Mouse (Mus musculus): ENCODE results near the gene Ythdf2. TPM values are rescaled to one million over a fixed set of nuclear protein-coding genes. Genes with fewer than 3 reads are reported as not detected.

Ythdf2 gene
- polyA plus RNA-seq, 1 experiment from 2014 or later, result 155 TPM

DNA sequence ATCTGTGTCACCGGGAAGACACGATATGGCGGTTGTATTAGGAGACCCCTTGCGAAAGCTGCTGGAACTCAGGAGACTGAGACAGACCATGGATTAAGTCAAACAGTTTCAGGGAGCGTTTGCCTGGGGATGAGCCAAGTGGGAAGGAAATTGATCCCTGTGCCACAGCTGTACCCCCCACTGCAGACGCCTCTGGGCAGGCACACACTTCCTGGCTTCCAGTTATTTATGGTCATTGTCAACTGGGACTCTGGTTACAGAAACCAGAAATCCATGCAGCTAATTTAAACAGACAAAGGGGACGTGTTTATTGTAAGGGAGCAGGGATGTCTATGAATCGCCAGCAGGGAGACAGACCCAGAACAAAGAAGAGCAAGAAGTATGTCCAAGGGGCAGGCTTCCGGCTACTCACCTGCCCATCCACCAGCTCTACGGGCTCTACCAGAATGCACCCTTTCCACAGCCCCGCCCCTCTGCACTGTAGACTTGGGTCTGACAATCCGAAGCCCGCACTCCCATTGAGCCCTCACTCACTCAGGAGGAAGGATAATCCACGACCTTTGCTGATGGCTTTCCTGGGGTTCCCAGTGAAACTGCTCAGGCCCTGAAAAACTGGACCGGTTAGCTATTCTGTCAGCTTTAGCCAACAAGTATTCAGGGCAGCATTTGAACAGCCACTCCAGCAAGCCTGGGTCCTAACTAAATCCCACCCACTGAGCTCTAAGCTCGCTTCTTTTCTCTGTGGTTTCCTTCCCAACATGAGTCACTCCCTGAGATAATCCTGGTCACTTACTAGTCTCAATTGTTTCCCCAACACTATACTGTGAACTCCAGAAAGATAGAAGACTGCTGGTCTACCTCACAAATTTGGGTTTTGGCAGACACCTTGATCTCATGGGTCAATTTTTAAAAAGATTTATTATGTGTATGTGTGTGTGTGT, 45.5 kb downstream of the Ythdf2 start:
- WGBS, result 64% methylated on average over 16 of the region's 16 CpGs

DNA sequence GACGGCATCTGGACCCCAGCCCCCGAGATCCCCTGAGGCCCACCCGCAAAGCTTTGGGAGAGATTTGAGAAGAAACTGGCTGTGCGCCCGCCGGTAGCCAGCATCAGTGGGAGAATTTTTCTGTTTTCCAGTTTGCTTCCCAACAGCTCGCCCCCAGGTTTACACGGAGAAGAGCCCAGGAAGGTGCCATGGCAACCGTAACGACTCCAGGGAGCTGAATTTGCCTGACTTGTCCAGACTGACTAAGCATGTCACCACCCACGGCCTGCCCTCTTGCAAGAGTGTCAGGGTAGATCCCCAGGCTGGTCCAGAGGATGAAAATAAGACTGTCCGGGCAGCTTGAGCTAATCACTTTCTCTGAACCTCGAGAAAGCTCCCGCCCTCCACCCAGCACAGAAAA, 46.4 kb downstream of the Ythdf2 start:
- no peaks in the 10 kb centered on the region for H3K27me3 ChIP-seq (replicated peaks; ENCODE audit: low read depth, poor library complexity, severe bottlenecking)
- WGBS, result 66% methylated on average over 14 of the region's 14 CpGs
- no peaks in the 10 kb centered on the region for H3K9me3 ChIP-seq
- H3K27ac ChIP-seq (replicated peaks), result no peak overlapping the region
- H3K36me3 ChIP-seq (replicated peaks), result no peaks in the 10 kb centered on the region
- H3K4me3 ChIP-seq, result no peak overlapping the region
- DNase-seq (ENCODE audit: low spot score), result no peak
- peaks cover 12% of the 10 kb centered on the region for H3K4me1 ChIP-seq

More for the DNA sequence above, 45.5 kb downstream of the Ythdf2 start:
- Histone ChIP-seq H3K4me3 (no peak overlapping the region), H3K4me1 (peaks cover 17% of the 10 kb centered on the region), H3K9me3 (no peaks in the 10 kb centered on the region), H3K27ac (replicated peaks) (no peak overlapping the region), H3K36me3 (replicated peaks) (no peaks in the 10 kb centered on the region), H3K27me3 (replicated peaks; ENCODE audit: low read depth, poor library complexity, severe bottlenecking) (no peaks in the 10 kb centered on the region)
- DNase-seq (ENCODE audit: low spot score), result no peak

DNA sequence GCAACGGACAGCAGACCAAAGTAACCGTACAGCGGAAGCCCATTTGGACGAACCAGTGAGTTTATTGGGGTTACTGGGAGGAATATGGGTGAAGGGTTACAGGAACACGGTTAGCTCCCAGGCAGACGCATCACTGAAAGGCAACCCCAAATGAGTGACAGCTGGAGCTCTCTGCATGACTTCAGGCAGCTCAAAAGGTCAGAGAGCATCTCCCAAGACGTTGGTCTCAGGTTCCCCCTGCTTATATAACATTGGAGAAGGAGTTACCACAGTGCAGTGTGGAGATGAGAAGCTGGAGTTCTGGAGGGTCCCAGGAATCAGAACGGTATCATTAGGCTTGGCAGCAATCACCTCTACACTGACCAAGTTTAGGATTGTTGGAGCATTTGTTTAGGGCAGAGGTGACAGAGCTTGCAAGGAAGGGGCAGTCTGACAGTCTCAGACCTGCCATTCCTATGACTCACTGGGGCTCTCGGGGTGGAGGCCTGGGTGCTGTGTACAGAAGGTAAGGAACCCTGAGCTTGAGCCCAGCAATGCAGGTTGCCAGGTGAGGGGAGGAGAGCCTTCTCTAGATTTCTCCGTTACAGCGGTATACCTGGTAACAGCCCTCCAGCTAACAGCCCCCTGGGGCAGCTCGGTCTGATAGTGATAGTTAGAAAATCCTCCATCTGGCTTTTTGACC, 55.0 kb downstream of the Ythdf2 start:
- Histone ChIP-seq H3K4me1 (peaks cover 23% of the 10 kb centered on the region), H3K27me3 (replicated peaks; ENCODE audit: low read depth, poor library complexity, severe bottlenecking) (no peaks in the 10 kb centered on the region), H3K36me3 (replicated peaks) (no peaks in the 10 kb centered on the region), H3K27ac (replicated peaks) (no peak overlapping the region), H3K4me3 (no peak overlapping the region), H3K9me3 (no peaks in the 10 kb centered on the region)
- peak; percentile 24 for DNase-seq (ENCODE audit: low spot score)
- 47% methylated on average over 12 of the region's 12 CpGs for WGBS

DNA sequence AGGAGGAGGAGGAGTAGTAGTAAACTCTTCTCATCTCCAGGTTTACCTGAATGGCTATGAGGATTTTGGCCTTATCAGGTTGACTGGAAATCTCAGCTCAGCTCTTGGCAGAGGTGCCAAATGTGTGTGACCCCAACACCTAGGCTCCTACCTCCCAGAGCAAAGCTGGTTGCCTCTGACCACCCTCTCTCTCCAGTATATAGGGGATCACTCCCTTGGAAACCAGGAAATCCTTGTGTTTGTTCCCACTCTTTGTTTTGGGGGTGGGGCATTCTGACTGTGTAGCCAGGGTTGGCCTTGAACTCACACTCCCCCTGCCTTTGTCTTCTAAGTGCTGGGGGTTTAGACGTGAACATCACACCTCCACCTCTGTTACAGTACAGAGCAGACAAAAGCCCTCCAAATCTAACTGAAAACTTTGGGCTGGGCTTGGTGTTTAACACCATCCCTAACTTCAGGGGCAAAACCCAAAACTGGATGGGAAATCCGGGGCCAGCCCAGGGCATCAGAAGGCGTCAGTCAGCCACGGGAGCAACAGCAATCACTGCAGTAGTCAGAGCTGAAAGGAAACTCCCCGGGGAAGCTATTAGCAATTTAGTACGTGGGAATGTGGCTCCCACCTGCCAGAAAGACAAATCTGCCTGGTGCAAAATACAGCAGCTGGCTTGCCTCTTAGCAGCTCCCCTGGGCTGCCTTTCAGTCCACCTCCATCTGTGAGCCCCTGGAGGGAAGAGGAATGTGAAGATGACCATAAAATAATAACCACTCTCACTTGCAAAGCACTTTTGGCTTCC, 57.0 kb downstream of the Ythdf2 start:
- Histone ChIP-seq H3K4me3 (no peak overlapping the region), H3K27ac (replicated peaks) (no peak overlapping the region), H3K36me3 (replicated peaks) (no peaks in the 10 kb centered on the region), H3K4me1 (peaks cover 23% of the 10 kb centered on the region), H3K9me3 (no peaks in the 10 kb centered on the region), H3K27me3 (replicated peaks; ENCODE audit: low read depth, poor library complexity, severe bottlenecking) (no peaks in the 10 kb centered on the region)
- peak; percentile 25 for DNase-seq (ENCODE audit: low spot score)
- WGBS, result 9% methylated on average over 6 of the region's 6 CpGs

DNA sequence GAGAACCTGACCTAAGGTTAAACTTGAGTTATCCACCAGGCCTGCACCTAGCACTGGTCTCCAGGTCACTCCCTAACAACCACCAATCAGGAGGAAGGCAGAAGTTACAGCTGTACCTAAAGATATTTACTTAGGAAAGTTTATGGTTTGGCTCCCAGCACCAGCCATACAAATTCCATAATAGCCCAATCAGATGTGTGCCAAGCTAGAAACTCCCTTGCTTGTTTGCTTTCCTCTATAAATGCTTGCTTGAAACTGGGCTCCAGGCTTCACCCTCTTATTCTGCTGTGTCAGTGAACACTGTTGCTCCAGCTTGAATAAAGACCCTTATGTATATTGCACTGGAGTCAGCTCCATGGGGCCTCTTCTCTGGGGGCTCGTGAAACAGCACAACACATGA, 60.4 kb downstream of the Ythdf2 start:
- H3K27me3 ChIP-seq (replicated peaks; ENCODE audit: low read depth, poor library complexity, severe bottlenecking), result peaks cover 7% of the 10 kb centered on the region
- H3K27ac ChIP-seq (replicated peaks), result no peak overlapping the region
- H3K4me3 ChIP-seq, result no peak overlapping the region
- no peak for DNase-seq (ENCODE audit: low spot score)
- no peaks in the 10 kb centered on the region for H3K36me3 ChIP-seq (replicated peaks)
- peaks cover 15% of the 10 kb centered on the region for H3K4me1 ChIP-seq
- WGBS, result 80% methylated on average over 1 of the region's 1 CpGs
- H3K9me3 ChIP-seq, result no peaks in the 10 kb centered on the region

DNA sequence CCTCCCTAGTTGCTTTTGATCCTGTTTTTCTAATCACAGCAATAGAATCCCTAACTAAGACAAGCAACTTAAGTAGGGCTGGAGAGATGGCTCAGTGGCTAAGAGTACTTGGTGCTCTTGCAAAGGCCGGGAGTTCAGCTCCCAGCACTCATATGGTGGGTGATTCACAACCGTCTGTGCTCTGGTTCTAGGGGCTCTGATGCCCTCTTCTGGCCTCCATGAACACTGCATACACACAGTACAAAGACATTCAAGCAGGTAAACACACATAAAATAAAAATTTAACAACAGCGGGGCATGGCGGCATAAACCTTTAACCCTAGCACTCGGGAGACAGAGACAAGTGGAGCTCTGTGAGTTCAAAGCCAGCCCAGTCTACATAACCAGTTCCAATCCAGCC, 65.9 kb downstream of the Ythdf2 start:
- WGBS, result 69% methylated on average over 5 of the region's 5 CpGs

DNA sequence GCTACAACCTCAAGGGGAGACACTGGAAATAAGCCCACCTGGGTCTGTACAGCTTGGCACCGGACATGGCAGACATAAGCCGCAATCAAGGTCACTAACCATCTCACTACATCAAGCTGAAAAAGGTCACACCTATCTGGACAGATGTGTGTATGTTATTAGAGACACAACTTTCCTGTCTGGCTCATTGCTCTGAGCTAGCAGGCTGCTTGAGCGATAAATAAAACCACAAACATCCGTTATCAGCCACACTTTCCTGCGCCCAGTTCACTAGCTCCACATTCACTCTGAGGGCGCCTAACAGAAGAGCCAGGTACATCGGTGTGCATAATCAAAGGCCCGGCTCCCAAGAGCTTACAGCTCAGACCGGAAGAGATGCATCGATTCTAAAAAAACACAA, 67.0 kb downstream of the Ythdf2 start:
- H3K4me1 ChIP-seq, result peaks cover 14% of the 10 kb centered on the region
- DNase-seq (ENCODE audit: low spot score), result no peak
- H3K27ac ChIP-seq (replicated peaks), result no peak overlapping the region
- no peaks in the 10 kb centered on the region for H3K36me3 ChIP-seq (replicated peaks)
- H3K9me3 ChIP-seq, result no peaks in the 10 kb centered on the region
- 38% methylated on average over 10 of the region's 10 CpGs for WGBS
- peak overlapping the region; percentile 67 for H3K4me3 ChIP-seq
- peaks cover 71% of the 10 kb centered on the region for H3K27me3 ChIP-seq (replicated peaks; ENCODE audit: low read depth, poor library complexity, severe bottlenecking)

More for the DNA sequence above, 65.9 kb downstream of the Ythdf2 start:
- H3K4me1 ChIP-seq, result peaks cover 14% of the 10 kb centered on the region
- no peak for DNase-seq (ENCODE audit: low spot score)
- no peaks in the 10 kb centered on the region for H3K36me3 ChIP-seq (replicated peaks)
- H3K4me3 ChIP-seq, result no peak overlapping the region
- no peaks in the 10 kb centered on the region for H3K9me3 ChIP-seq
- no peak overlapping the region for H3K27ac ChIP-seq (replicated peaks)
- H3K27me3 ChIP-seq (replicated peaks; ENCODE audit: low read depth, poor library complexity, severe bottlenecking), result peaks cover 61% of the 10 kb centered on the region

DNA sequence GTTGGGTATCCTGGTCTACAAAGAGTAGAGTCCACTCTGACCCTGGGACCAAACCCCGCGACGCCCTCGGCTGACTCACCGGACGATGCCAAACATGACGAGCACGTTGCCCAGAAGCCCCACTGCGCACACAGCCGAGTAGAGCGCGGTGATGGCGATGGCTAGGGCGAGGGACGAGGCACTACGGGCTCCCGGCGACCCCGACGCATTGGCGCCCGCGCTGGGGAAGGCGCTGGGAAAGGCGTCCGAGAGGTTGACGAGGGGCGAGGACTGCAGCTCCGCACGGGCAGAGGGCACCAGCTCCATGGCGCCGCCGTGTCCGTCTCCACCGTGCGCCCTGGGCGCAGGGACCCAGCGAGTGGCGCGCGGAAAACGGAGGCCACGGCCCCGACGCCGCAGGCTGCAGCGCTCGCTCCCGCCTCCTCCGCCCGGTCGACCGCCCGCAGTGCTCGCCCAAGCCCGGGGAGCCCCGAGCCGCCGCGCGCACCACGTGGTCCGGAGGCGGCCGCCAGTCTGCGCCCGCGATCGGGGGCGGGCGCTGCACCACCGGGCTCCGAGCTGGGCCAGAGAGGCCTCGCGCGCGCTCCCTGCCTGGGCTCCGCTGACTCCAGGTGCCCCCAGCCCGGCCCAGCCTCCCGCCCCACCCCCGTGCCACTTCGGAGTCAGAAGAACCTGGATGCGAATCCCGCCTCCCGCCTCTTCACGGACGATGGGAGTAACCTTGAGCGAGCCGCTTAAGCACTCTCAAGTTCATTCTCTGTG, 67.8 kb downstream of the Ythdf2 start, which contains the start of gene Oprd1:
Gene Oprd1, minus strand, starts transcription at position 407 of the 762 bp plus-strand sequence.
- peak within 1 kb of the TSS; percentile 75 for H3K27ac ChIP-seq (replicated peaks)
- H3K4me3 ChIP-seq, result peak within 1 kb of the TSS; percentile 67
- H3K27me3 ChIP-seq (replicated peaks; ENCODE audit: low read depth, poor library complexity, severe bottlenecking), result peaks cover 71% of the 10 kb centered on the region
- no peaks in the 10 kb centered on the region for H3K36me3 ChIP-seq (replicated peaks)
- H3K9me3 ChIP-seq, result no peaks in the 10 kb centered on the region
- under 1% methylated on average over 89 of the region's 89 CpGs for WGBS
- peak; percentile 73 for DNase-seq (ENCODE audit: low spot score)
- peaks cover 14% of the 10 kb centered on the region for H3K4me1 ChIP-seq

DNA sequence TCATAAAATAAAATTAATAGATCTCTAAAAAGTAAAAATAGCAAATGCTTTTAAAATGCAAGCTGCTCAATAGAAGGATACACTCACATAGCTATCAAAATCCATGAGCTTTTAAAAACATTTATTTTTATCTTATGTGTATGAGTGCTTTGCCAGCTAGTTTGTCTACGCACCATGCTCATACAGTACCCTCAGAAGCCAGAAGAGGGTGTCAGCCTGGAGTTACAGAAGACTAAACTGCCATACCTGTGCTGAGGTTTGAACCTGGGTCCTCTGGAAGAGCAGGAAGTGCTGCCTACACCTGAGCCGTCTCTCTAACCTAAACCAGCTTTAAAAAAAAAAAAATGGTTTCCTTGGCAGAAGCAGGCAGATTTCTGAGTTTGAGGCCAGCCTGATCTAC, 73.5 kb downstream of the Ythdf2 start:
- WGBS, result 92% methylated on average over 2 of the region's 2 CpGs
- Histone ChIP-seq H3K27ac (replicated peaks) (no peak overlapping the region), H3K4me1 (peaks cover under 1% of the 10 kb centered on the region; the same call in 1 of the 2 replicates), H3K9me3 (no peaks in the 10 kb centered on the region), H3K4me3 (no peak overlapping the region), H3K27me3 (replicated peaks; ENCODE audit: low read depth, poor library complexity, severe bottlenecking) (peaks cover 34% of the 10 kb centered on the region), H3K36me3 (replicated peaks) (no peaks in the 10 kb centered on the region)
- no peak for DNase-seq (ENCODE audit: low spot score)

DNA sequence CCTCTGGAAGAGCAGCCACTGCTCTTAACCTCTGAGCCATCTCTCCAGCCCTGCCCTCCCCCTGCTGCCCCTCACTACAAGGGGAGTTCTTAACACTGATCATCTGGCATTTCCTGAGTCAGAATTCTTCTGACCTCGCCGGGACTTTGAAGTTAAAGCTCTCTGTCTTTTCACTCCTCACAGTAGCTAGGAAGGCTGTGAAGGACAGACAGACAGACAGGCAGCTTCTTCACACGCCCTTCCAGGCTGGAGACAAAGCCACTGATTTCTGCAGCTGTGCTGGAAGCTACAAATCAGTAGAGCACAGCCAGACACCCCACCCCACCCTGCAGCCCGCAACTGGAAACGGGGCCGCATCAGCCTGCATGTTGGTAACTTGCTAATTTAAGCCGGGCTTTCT, 75.1 kb downstream of the Ythdf2 start:
- H3K9me3 ChIP-seq, result no peaks in the 10 kb centered on the region
- no peaks in the 10 kb centered on the region for H3K4me1 ChIP-seq
- 76% methylated on average over 7 of the region's 7 CpGs for WGBS
- H3K4me3 ChIP-seq, result no peak overlapping the region
- no peaks in the 10 kb centered on the region for H3K36me3 ChIP-seq (replicated peaks)
- no peak for DNase-seq (ENCODE audit: low spot score)
- H3K27ac ChIP-seq (replicated peaks), result no peak overlapping the region
- peaks cover 18% of the 10 kb centered on the region for H3K27me3 ChIP-seq (replicated peaks; ENCODE audit: low read depth, poor library complexity, severe bottlenecking)
